Mouse (Mus musculus): ENCODE measurements around the gene Srpk2. TPM values are rescaled to one million over a fixed set of nuclear protein-coding genes. Genes with fewer than 3 reads are reported as not detected.
"Not testable (repeated sequence)": the region's sequence is repeated elsewhere in the genome, so short reads cannot be mapped to it uniquely, and the experiment has no call there.

Srpk2 gene
- polyA plus RNA-seq, 1 experiment from 2014 or later: 101 TPM

- Histone ChIP-seq H3K4me1 (replicated peaks) (no peaks in the 10 kb centered on the region), H3K27ac (no peak overlapping the region), H3K27me3 (no peaks in the 10 kb centered on the region), H3K9me3 (no peaks in the 10 kb centered on the region), H3K4me3 (no peak overlapping the region), H3K36me3 (peaks cover 43% of the 10 kb centered on the region), H3K4me2 (no peak overlapping the region), H3K9ac (no peak overlapping the region)
- 94% methylated on average over 4 of the region's 4 CpGs for WGBS
- ATAC-seq (ENCODE audit: low FRiP score): no peak
Observed at GRCm38 (mm10) chr5:23466546-23466945, 217.9 kb downstream of the Srpk2 start.

GRCm38 (mm10) chr5:23464743-23465142 is 219.7 kb downstream of the Srpk2 start:
- no peak overlapping the region for H3K27ac ChIP-seq
- H3K36me3 ChIP-seq: peaks cover 30% of the 10 kb centered on the region
- no peak overlapping the region for H3K9ac ChIP-seq
- H3K27me3 ChIP-seq: no peaks in the 10 kb centered on the region
- WGBS: 91% methylated on average over 8 of the region's 8 CpGs
- no peaks in the 10 kb centered on the region for H3K4me1 ChIP-seq (replicated peaks)
- H3K4me3 ChIP-seq: no peak overlapping the region
- no peak for ATAC-seq (ENCODE audit: low FRiP score)
- no peak overlapping the region for H3K4me2 ChIP-seq
- H3K9me3 ChIP-seq: no peaks in the 10 kb centered on the region

GRCm38 (mm10) chr5:23464247-23464646 is 220.2 kb downstream of the Srpk2 start:
- H3K27ac ChIP-seq: no peak overlapping the region
- no peak overlapping the region for H3K4me2 ChIP-seq
- ATAC-seq (ENCODE audit: low FRiP score): no peak
- 94% methylated on average over 3 of the region's 3 CpGs for WGBS
- no peaks in the 10 kb centered on the region for H3K27me3 ChIP-seq
- no peaks in the 10 kb centered on the region for H3K9me3 ChIP-seq
- no peak overlapping the region for H3K4me3 ChIP-seq
- H3K36me3 ChIP-seq: peaks cover 29% of the 10 kb centered on the region
- no peak overlapping the region for H3K9ac ChIP-seq
- no peaks in the 10 kb centered on the region for H3K4me1 ChIP-seq (replicated peaks)

- no peak overlapping the region for H3K27ac ChIP-seq
- no peak for ATAC-seq (ENCODE audit: low FRiP score)
- 70% methylated on average over 2 of the region's 2 CpGs for WGBS
Observed at GRCm38 (mm10) chr5:23461688-23462087, 222.7 kb downstream of the Srpk2 start.

GRCm38 (mm10) chr5:23453561-23453960 is 230.9 kb downstream of the Srpk2 start:
- not testable (repeated sequence) for H3K27ac ChIP-seq; H3K9ac ChIP-seq; H3K4me3 ChIP-seq; H3K27me3 ChIP-seq; H3K4me1 ChIP-seq (replicated peaks); ATAC-seq (ENCODE audit: low FRiP score); H3K4me2 ChIP-seq; H3K9me3 ChIP-seq
- 80% methylated on average over 2 of the region's 2 CpGs for WGBS
- peaks cover 20% of the 10 kb centered on the region for H3K36me3 ChIP-seq

More at GRCm38 (mm10) chr5:23461688-23462087, 222.7 kb downstream of the Srpk2 start:
- Histone ChIP-seq H3K4me1 (replicated peaks) (peaks cover 12% of the 10 kb centered on the region), H3K4me3 (no peak overlapping the region), H3K27me3 (no peaks in the 10 kb centered on the region), H3K9me3 (no peaks in the 10 kb centered on the region), H3K4me2 (no peak overlapping the region), H3K9ac (no peak overlapping the region), H3K36me3 (peaks cover 21% of the 10 kb centered on the region)

Other genes starting within 250 kb of the Srpk2 start
- 15.8 and 16.2 TPM in 2 replicates for gene Pus7, start 99.1 kb upstream of the Srpk2 start, polyA plus RNA-seq (2015; fragmentation: Nextera tagmentation; extraction: Ambion mirVana)
- 33.5 and 37.8 TPM in 2 replicates for gene Rint1, start 103.1 kb upstream of the Srpk2 start, polyA plus RNA-seq (2015; fragmentation: Nextera tagmentation; extraction: Ambion mirVana)
- 98.1 and 110 TPM in 2 replicates for gene Tomm7, start 159.5 kb upstream of the Srpk2 start, polyA plus RNA-seq (2015; fragmentation: Nextera tagmentation; extraction: Ambion mirVana)